Mouse (Mus musculus): ENCODE measurements around the gene Fmnl1.

GRCm38 (mm10) chr11:103192956-103193824 lies 22.3 kb downstream of the Fmnl1 start:
- TF ChIP-seq CTCF (conservative IDR thresholded peaks at IDR 0.05; ENCODE audit: low read length) (no peak), POU5F1 (IDR thresholded peaks at IDR 0.05; ENCODE audit: borderline replicate concordance, low read length) (no peak)

All from E14TG2a.4 (cell line).